Comparison of ENCODE assay signal across 9 mouse cellular contexts in genomic region chr7:111778789-111779503, GRCm38 (mm10). TPM values are rescaled to one million over a fixed set of nuclear protein-coding genes. Genes with fewer than 3 reads are reported as not detected.
DNase-seq lines count a peak whose midpoint lies in the region; ATAC-seq and TF ChIP-seq lines count a peak whose summit lies in the region.
"Had no signal": no experiment of that assay in that cellular context is flagged by ENCODE, and none has a peak within 500 bp of the region (broad histone marks: within the 10 kb centered on the region; RNA-seq: fewer than 3 reads in every experiment).

No protein-coding gene starts in this region.

- no peak for TF ChIP-seq CTCF in forebrain, postnatal 0 days (IDR thresholded peaks at IDR 0.05; ENCODE audit: low read depth)
- no peak for TF ChIP-seq CTCF in intestine, postnatal 0 days (IDR thresholded peaks at IDR 0.05; ENCODE audit: low read depth)

- H3K9ac ChIP-seq in forebrain, postnatal 0 days = peak overlapping the region; percentile 58
- H3K9ac ChIP-seq in intestine, postnatal 0 days (ENCODE audit: low read depth, low read length) = peak overlapping the region; percentile 40
- no peak overlapping the region for H3K9ac ChIP-seq in liver, embryonic 13.5 days

- no peaks in the 10 kb centered on the region for H3K36me3 ChIP-seq in forebrain, postnatal 0 days (ENCODE audit: insufficient read depth)
- no peaks in the 10 kb centered on the region for H3K36me3 ChIP-seq in intestine, postnatal 0 days (ENCODE audit: control insufficient read depth, insufficient read depth)
- H3K36me3 ChIP-seq in liver, embryonic 13.5 days = no peaks in the 10 kb centered on the region
- H3K36me3 ChIP-seq: G1E had no signal

- 11% methylated on average over 27 of the region's 27 CpGs for WGBS in forebrain, postnatal 0 days
- 14% methylated on average over 27 of the region's 27 CpGs for WGBS in intestine, postnatal 0 days
- 10% methylated on average over 27 of the region's 27 CpGs for WGBS in liver, embryonic 13.5 days (ENCODE audit: insufficient replicate concordance)

- no peaks in the 10 kb centered on the region for H3K4me1 ChIP-seq in forebrain, postnatal 0 days (ENCODE audit: insufficient read depth)
- H3K4me1 ChIP-seq in intestine, postnatal 0 days (replicated peaks; ENCODE audit: control insufficient read depth, insufficient read depth, low read length) = no peaks in the 10 kb centered on the region
- peaks cover 5% of the 10 kb centered on the region; the same call in 1 of the 2 replicates for H3K4me1 ChIP-seq in liver, embryonic 13.5 days (replicated peaks)

- peak; percentile 21; the same call in 1 of the 2 replicates for ATAC-seq in forebrain, postnatal 0 days
- no peak for ATAC-seq in intestine, postnatal 0 days
- no peak for ATAC-seq in liver, embryonic 13.5 days (ENCODE audit: low read depth)

- H3K9me3 ChIP-seq in forebrain, postnatal 0 days (ENCODE audit: low read length) = no peaks in the 10 kb centered on the region
- no peaks in the 10 kb centered on the region for H3K9me3 ChIP-seq in intestine, postnatal 0 days (ENCODE audit: control insufficient read depth)
- H3K9me3 ChIP-seq in liver, embryonic 13.5 days (replicated peaks) = no peaks in the 10 kb centered on the region

- H3K4me3 ChIP-seq in forebrain, postnatal 0 days (ENCODE audit: low read depth, low read length) = peak overlapping the region; percentile 58
- H3K4me3 ChIP-seq in intestine, postnatal 0 days (ENCODE audit: low read depth, low read length) = peak overlapping the region; percentile 46
- H3K4me3 ChIP-seq in liver, embryonic 13.5 days (replicated peaks) = peak overlapping the region; percentile 46

- H3K27me3 ChIP-seq in forebrain, postnatal 0 days (ENCODE audit: insufficient read depth, low read length) = no peaks in the 10 kb centered on the region
- peaks cover 11% of the 10 kb centered on the region; the same call in 1 of the 2 replicates for H3K27me3 ChIP-seq in intestine, postnatal 0 days (replicated peaks; ENCODE audit: control insufficient read depth, insufficient read depth, low read length)
- H3K27me3 ChIP-seq in liver, embryonic 13.5 days = peaks cover 50% of the 10 kb centered on the region

- H3K27ac ChIP-seq in forebrain, postnatal 0 days (ENCODE audit: low read depth, low read length) = 0 out of 2 replicates have a peak overlapping the region, but pooled peaks have one; percentile 54
- H3K27ac ChIP-seq in intestine, postnatal 0 days (ENCODE audit: low read depth, low read length) = no peak overlapping the region
- H3K27ac ChIP-seq in liver, embryonic 13.5 days = no peak overlapping the region

- peak; percentile 40 for DNase-seq in layer of hippocampus, adult 11-12 months (ENCODE audit: low spot score)
- no peak for DNase-seq in layer of hippocampus, adult 9-10 months (ENCODE audit: low spot score)
- peak; percentile 21 for DNase-seq in cerebellum, adult 11 months
- peak; percentile 45 for DNase-seq in forebrain, postnatal 0 days
- no peak for DNase-seq in liver, embryonic 13.5 days
- DNase-seq in right cerebral cortex, adult 18-20 months = peak; percentile 39
- no peak for DNase-seq in natural killer cell, adult 2 months (ENCODE audit: low spot score in 2 of 2)

- peak overlapping the region; percentile 98 for H3K4me2 ChIP-seq in forebrain, postnatal 0 days (ENCODE audit: low read depth)
- peak overlapping the region; percentile 82 for H3K4me2 ChIP-seq in intestine, postnatal 0 days (replicated peaks; ENCODE audit: low read depth)
- H3K4me2 ChIP-seq in liver, embryonic 13.5 days = peak overlapping the region; percentile 63

RNA-seq across cellular contexts. Expression of gene Galnt18, which starts 0.8 kb away (rescaled TPM):
- 22.0 and 22.6 TPM in 2 replicates for total RNA-seq in forebrain, postnatal 0 days (2014; rRNA removed)
- 13.9 and 18.0 TPM in 2 replicates for polyA plus RNA-seq in forebrain, postnatal 0 days (2015; fragmentation: Nextera tagmentation; extraction: Ambion mirVana)
- 6.9 and 7.8 TPM in 2 replicates for polyA plus RNA-seq in intestine, postnatal 0 days (2015; fragmentation: Nextera tagmentation; extraction: Ambion mirVana)
- polyA plus RNA-seq in liver, embryonic 13.5 days (2015; fragmentation: Nextera tagmentation; extraction: Ambion mirVana) = 1.7 and 2.1 TPM in 2 replicates
- total RNA-seq: G1E had no signal
- polyA plus RNA-seq: G1E had no signal

Comparison
In these comparisons a context has a peak if more than half of its experiments do, and no peak if none do; other contexts are left out.
1. DNase-seq: peak in layer of hippocampus, adult 11-12 months (single experiment), cerebellum, adult 11 months (single experiment), forebrain, postnatal 0 days (single experiment) and right cerebral cortex, adult 18-20 months (single experiment); none in layer of hippocampus, adult 9-10 months (single experiment), liver, embryonic 13.5 days (single experiment) and natural killer cell, adult 2 months (0 of 2).
2. Peak in every context shown above with its lines, with median percentiles within 50 percentile points of each other: H3K4me2 ChIP-seq and H3K4me3 ChIP-seq.